In genomic region chr7:36696406-36697117, GRCm38 (mm10) we compare ENCODE assay signal across 8 mouse cellular contexts. TPM values are rescaled to one million over a fixed set of nuclear protein-coding genes. Genes with fewer than 3 reads are reported as not detected.
A peak's percentile ranks its signal among the peaks of the same experiment; 100 is the strongest.
DNase-seq lines count a peak whose midpoint lies in the region; ATAC-seq and TF ChIP-seq lines count a peak whose summit lies in the region.

No protein-coding gene starts in this region.

- under 1% methylated on average over 61 of the region's 62 CpGs for WGBS in embryonic facial prominence, embryonic 13.5 days
- under 1% methylated on average over 57 of the region's 62 CpGs for WGBS in heart, embryonic 13.5 days
- WGBS in kidney, embryonic 16.5 days, result under 1% methylated on average over 55 of the region's 62 CpGs
- under 1% methylated on average over 60 of the region's 62 CpGs for WGBS in lung, embryonic 14.5 days

- H3K27ac ChIP-seq in ES-E14 (ENCODE audit: insufficient read depth, low read depth, low read length, poor library complexity, severe bottlenecking), result no peak overlapping the region
- H3K27ac ChIP-seq in embryonic facial prominence, embryonic 13.5 days, result peak overlapping the region; percentile 87
- H3K27ac ChIP-seq in heart, embryonic 13.5 days (replicated peaks), result peak overlapping the region; percentile 73
- peak overlapping the region; percentile 83 for H3K27ac ChIP-seq in kidney, embryonic 16.5 days (ENCODE audit: low read length)
- H3K27ac ChIP-seq in lung, embryonic 14.5 days (ENCODE audit: low read depth), result peak overlapping the region; percentile 94

- in situ Hi-C loops in ES-E14 (cut with MboI; ENCODE audit: low sequenced_read_pairs in 2 of 2, unreplicated experiment in 2 of 2), result loop anchor here (25.0 kb wide), 1 partner anchor 1066 kb away; the partner anchor contains the start of gene Zfp536 (in 2 of the 2)

- peak overlapping the region; percentile 92 to 98 for H3K4me3 ChIP-seq in ES-E14 (ENCODE audit: insufficient read depth in 1 of 2, low read depth in 1 of 2, low read length in 2 of 2, poor library complexity in 1 of 2, severe bottlenecking in 1 of 2)
- peak overlapping the region; percentile 78 for H3K4me3 ChIP-seq in embryonic facial prominence, embryonic 13.5 days
- peak overlapping the region; percentile 82 for H3K4me3 ChIP-seq in heart, embryonic 13.5 days
- H3K4me3 ChIP-seq in kidney, embryonic 16.5 days (ENCODE audit: low read length), result peak overlapping the region; percentile 73
- peak overlapping the region; percentile 75 for H3K4me3 ChIP-seq in lung, embryonic 14.5 days (ENCODE audit: low read depth, low read length)

- DNase-seq in ES-E14 (ENCODE audit: low read depth, low spot score), result no peak
- peak; percentile 73 to 84 for DNase-seq in adrenal gland, postnatal 36 days
- DNase-seq in lung, embryonic 14.5 days, result peak; percentile 85
- peak; percentile 47 for DNase-seq in ovary, postnatal 14 days (ENCODE audit: low spot score)
- no peak for DNase-seq in c-Kit-positive CD71-positive TER-119-positive erythroid progenitor cells, embryonic 14.5 days (ENCODE audit: low spot score)

- H3K9me3 ChIP-seq in ES-E14 (ENCODE audit: control insufficient read depth, insufficient read depth, low read depth, low read length), result no peaks in the 10 kb centered on the region
- no peaks in the 10 kb centered on the region for H3K9me3 ChIP-seq in embryonic facial prominence, embryonic 13.5 days
- H3K9me3 ChIP-seq in heart, embryonic 13.5 days, result no peaks in the 10 kb centered on the region
- no peaks in the 10 kb centered on the region for H3K9me3 ChIP-seq in kidney, embryonic 16.5 days (ENCODE audit: low read length)
- H3K9me3 ChIP-seq in lung, embryonic 14.5 days (ENCODE audit: low read depth, low read length), result no peaks in the 10 kb centered on the region

- H3K27me3 ChIP-seq in embryonic facial prominence, embryonic 13.5 days, result peaks cover 54% of the 10 kb centered on the region
- H3K27me3 ChIP-seq in heart, embryonic 13.5 days (replicated peaks), result peaks cover 69% of the 10 kb centered on the region
- peaks cover 56% of the 10 kb centered on the region for H3K27me3 ChIP-seq in kidney, embryonic 16.5 days (ENCODE audit: insufficient read depth, low read length)
- H3K27me3 ChIP-seq in lung, embryonic 14.5 days (ENCODE audit: insufficient read depth, low read length), result peaks cover 32% of the 10 kb centered on the region

- H3K36me3 ChIP-seq in ES-E14 (ENCODE audit: control insufficient read depth, insufficient read depth, low read length, poor library complexity, severe bottlenecking), result no peaks in the 10 kb centered on the region
- no peaks in the 10 kb centered on the region for H3K36me3 ChIP-seq in embryonic facial prominence, embryonic 13.5 days
- H3K36me3 ChIP-seq in heart, embryonic 13.5 days, result no peaks in the 10 kb centered on the region
- H3K36me3 ChIP-seq in kidney, embryonic 16.5 days (ENCODE audit: insufficient read depth, low read length), result no peaks in the 10 kb centered on the region
- H3K36me3 ChIP-seq in lung, embryonic 14.5 days (ENCODE audit: insufficient read depth), result no peaks in the 10 kb centered on the region

- peak overlapping the region; percentile 98 for H3K4me2 ChIP-seq in embryonic facial prominence, embryonic 13.5 days
- H3K4me2 ChIP-seq in heart, embryonic 13.5 days, result peak overlapping the region; percentile 100
- H3K4me2 ChIP-seq in kidney, embryonic 16.5 days (replicated peaks; ENCODE audit: low read depth, low read length), result peak overlapping the region; percentile 99
- peak overlapping the region; percentile 96 for H3K4me2 ChIP-seq in lung, embryonic 14.5 days

- ATAC-seq in embryonic facial prominence, embryonic 13.5 days (ENCODE audit: insufficient number of reproducible peaks, insufficient read depth, low FRiP score, low TSS enrichment, low read depth), result peak; percentile 21; the same call in 1 of the 2 replicates
- 0 out of 2 replicates have a peak, but pooled peaks have one; percentile 7 for ATAC-seq in heart, embryonic 13.5 days (ENCODE audit: extremely low read depth, insufficient number of reproducible peaks, low FRiP score, low TSS enrichment)
- ATAC-seq in kidney, embryonic 16.5 days (ENCODE audit: low FRiP score, low TSS enrichment), result peak; percentile 44
- peak; percentile 30 for ATAC-seq in lung, embryonic 14.5 days (ENCODE audit: insufficient read depth)

- TF ChIP-seq CTCF in lung, embryonic 14.5 days (IDR thresholded peaks at IDR 0.05; ENCODE audit: low read depth), result no peak

- H3K9ac ChIP-seq in ES-E14 (ENCODE audit: insufficient read depth, low read depth, low read length, poor library complexity, severe bottlenecking), result peak overlapping the region; percentile 68
- peak overlapping the region; percentile 85 for H3K9ac ChIP-seq in embryonic facial prominence, embryonic 13.5 days
- H3K9ac ChIP-seq in heart, embryonic 13.5 days, result peak overlapping the region; percentile 85
- peak overlapping the region; percentile 78 for H3K9ac ChIP-seq in kidney, embryonic 16.5 days (replicated peaks; ENCODE audit: low read length)
- peak overlapping the region; percentile 81 for H3K9ac ChIP-seq in lung, embryonic 14.5 days

- H3K4me1 ChIP-seq in ES-E14 (ENCODE audit: control insufficient read depth in 2 of 2, insufficient read depth in 2 of 2, low read length in 2 of 2, poor library complexity in 1 of 2), result peaks cover 0 to 9% of the 10 kb centered on the region in 2 experiments; a peak in 1 of 4 replicates
- H3K4me1 ChIP-seq in embryonic facial prominence, embryonic 13.5 days, result peaks cover 44% of the 10 kb centered on the region
- H3K4me1 ChIP-seq in heart, embryonic 13.5 days, result peaks cover 21% of the 10 kb centered on the region
- peaks cover 27% of the 10 kb centered on the region for H3K4me1 ChIP-seq in kidney, embryonic 16.5 days (ENCODE audit: insufficient read depth, low read length)
- peaks cover 18% of the 10 kb centered on the region for H3K4me1 ChIP-seq in lung, embryonic 14.5 days (ENCODE audit: insufficient read depth)

TF ChIP-seq in ES-E14, 5 proteins besides CTCF, POLR2A, EP300 and RAD21:
- no peak for TF ChIP-seq MAFK (IDR thresholded peaks at IDR 0.05; ENCODE audit: insufficient read depth, low read depth, low read length)
- no peak for TF ChIP-seq HCFC1 (IDR thresholded peaks at IDR 0.05; ENCODE audit: borderline replicate concordance, insufficient read depth, low read length)
- TF ChIP-seq CHD2 (IDR thresholded peaks at IDR 0.05; ENCODE audit: low read depth, low read length), result no peak
- no peak for TF ChIP-seq ZC3H11A (IDR thresholded peaks at IDR 0.05; ENCODE audit: borderline replicate concordance, low read depth, low read length)
- no peak for TF ChIP-seq ZNF384 (IDR thresholded peaks at IDR 0.05; ENCODE audit: low read depth, low read length)

RNA-seq across cellular contexts. Expression of gene Tshz3, which starts 1.4 kb away (rescaled TPM):
- 1.6 and 2.1 TPM in 2 replicates for total RNA-seq in ES-E14 (2012; rRNA removed)
- 1 to 10 TPM; 4.4 to 4.6 TPM for total RNA-seq in adrenal gland, postnatal 36 days (2021)
- polyA plus RNA-seq in embryonic facial prominence, embryonic 13.5 days (2015; fragmentation: Nextera tagmentation; extraction: Ambion mirVana), result 10.9 and 11.0 TPM in 2 replicates
- 2.7 TPM in 2 replicates for polyA plus RNA-seq in heart, embryonic 13.5 days (2015; fragmentation: Nextera tagmentation; extraction: Ambion mirVana)
- 11.7 and 17.6 TPM in 2 replicates for polyA plus RNA-seq in kidney, embryonic 16.5 days (2015; fragmentation: Nextera tagmentation; extraction: Ambion mirVana)
- polyA plus RNA-seq in lung, embryonic 14.5 days (2014; fragmentation: Nextera tagmentation; extraction: Ambion mirVana), result 21.1 and 23.3 TPM in 2 replicates

Comparison
In these comparisons a context has a peak if more than half of its experiments do, and no peak if none do; other contexts are left out.
1. DNase-seq: peak in adrenal gland, postnatal 36 days (2 of 2), lung, embryonic 14.5 days (single experiment) and ovary, postnatal 14 days (single experiment); none in ES-E14 (single experiment) and c-Kit-positive CD71-positive TER-119-positive erythroid progenitor cells, embryonic 14.5 days (single experiment).
2. Peak in every context shown above with its lines, with median percentiles within 50 percentile points of each other: H3K4me3 ChIP-seq, H3K9ac ChIP-seq, ATAC-seq and H3K4me2 ChIP-seq.